Mouse (Mus musculus) heart, adult 2 months (tissue): ENCODE results near the gene Klhdc8b.

Source experiments
- CTCF ChIP-seq: fragments of 200-600 bp; IDR thresholded peaks from 2 replicates; pipeline ENCODE4 v1.8.1; 2022; ENCODE audit warnings: antibody characterized with exemption, mild to moderate bottlenecking, moderate library complexity
- POLR2A ChIP-seq: fragments of 200-500 bp; IDR thresholded peaks from 2 replicates; pipeline ENCODE4 v1.6.1; 2011; ENCODE audit warnings: mild to moderate bottlenecking, low read depth, low read length, control low read depth; ENCODE audit not compliant: insufficient read depth

GRCm38 (mm10) chr9:108506901-108507300 lies 45.5 kb upstream of the Klhdc8b start:
- no peak for TF ChIP-seq CTCF
- no peak for TF ChIP-seq POLR2A
